Mouse (Mus musculus) intestine, embryonic 14.5 days (tissue): ENCODE data around the gene Olfr777. TPM values are rescaled to one million over a fixed set of nuclear protein-coding genes. Genes with fewer than 3 reads are reported as not detected.
"Not testable (repeated sequence)": the region's sequence is repeated elsewhere in the genome, so short reads cannot be mapped to it uniquely, and the experiment has no call there.

Source experiments
- ATAC-seq: fragments of 200-750 bp; cut with Nextera tagmentation; replicated peaks from 2 replicates; pipeline ENCODE4 v1.8.0; 2017; ENCODE audit warnings: low read depth, moderate number of reproducible peaks, moderate TSS enrichment, moderate library complexity; ENCODE audit not compliant: low FRiP score, low TSS enrichment
- DNase-seq: peaks from one replicate; pipeline ENCODE4 v3.0.0-alpha.2; 2018; ENCODE audit warnings: low spot score
- H3K27ac ChIP-seq: fragments of 300-500 bp; sonication (generic); 2 replicates; pipeline ENCODE4 v1.5.1; 2014; ENCODE audit warnings: low read depth, mild to moderate bottlenecking, control low read depth
- H3K27me3 ChIP-seq: fragments of 300-500 bp; sonication (generic); replicated peaks from 2 replicates; pipeline ENCODE4 v1.6.1; 2014; ENCODE audit warnings: low read length, control low read depth; ENCODE audit not compliant: control insufficient read depth, insufficient read depth
- H3K36me3 ChIP-seq: fragments of 300-500 bp; sonication (generic); 2 replicates; pipeline ENCODE4 v1.6.1; 2014; ENCODE audit warnings: low read length, control low read depth; ENCODE audit not compliant: control insufficient read depth, insufficient read depth
- H3K4me1 ChIP-seq: fragments of 300-500 bp; sonication (generic); replicated peaks from 2 replicates; pipeline ENCODE4 v1.6.1; 2014; ENCODE audit warnings: low read length, control low read depth, mixed read lengths; ENCODE audit not compliant: control insufficient read depth, insufficient read depth
- H3K4me2 ChIP-seq: fragments of 300-500 bp; sonication (generic); 2 replicates; pipeline ENCODE4 v1.6.1; 2014; ENCODE audit warnings: low read length
- H3K4me3 ChIP-seq: fragments of 300-500 bp; sonication (generic); 2 replicates; pipeline ENCODE4 v1.5.1; 2014; ENCODE audit warnings: low read depth, low read length, control low read depth, mixed read lengths
- H3K9ac ChIP-seq: fragments of 300-500 bp; sonication (generic); 2 replicates; pipeline ENCODE4 v1.6.1; 2014; ENCODE audit warnings: mild to moderate bottlenecking, low read length
- H3K9me3 ChIP-seq: fragments of 300-500 bp; sonication (generic); 2 replicates; pipeline ENCODE4 v1.6.1; 2016; ENCODE audit warnings: low read length, control low read depth; ENCODE audit not compliant: control insufficient read depth
- WGBS: fragments of 180-500 bp; shearing (Covaris S2); extraction: QIAGEN DNeasy Blood & Tissue Kit; methylation state at CpG from one replicate; pipeline ENCODE4 v1.1.7; 2014; 5-methylcytosine and 5-hydroxymethylcytosine counted together
- polyA plus RNA-seq: library from polyadenylated mRNA; unstranded; fragments of >200 nt; fragmentation: Nextera tagmentation; extraction: Ambion mirVana; gene quantifications from 2 replicates; pipeline ENCODE4 v1.2.1, GENCODE M21; 2014

Olfr777 gene
- not detected in 2 replicates for polyA plus RNA-seq

- ATAC-seq, result no peak
- Histone ChIP-seq H3K27me3 (no peaks in the 10 kb centered on the region), H3K9ac (no peak within 1 kb of the TSS), H3K27ac (no peak within 1 kb of the TSS), H3K36me3 (no peaks in the 10 kb centered on the region), H3K9me3 (no peaks in the 10 kb centered on the region), H3K4me3 (no peak within 1 kb of the TSS), H3K4me2 (no peak within 1 kb of the TSS), H3K4me1 (no peaks in the 10 kb centered on the region)
- DNase-seq, result no peak
- WGBS, result 88% methylated on average over 2 of the region's 2 CpGs
These were observed at the start of gene Olfr777 for GRCm38 (mm10) chr10:129271081-129271535. TSS of gene Olfr777 (minus strand) at chr10:129271485.

GRCm38 (mm10) chr10:129317817-129318216, 46.5 kb upstream of the Olfr777 start, which contains the start of gene Olfr780:
TSS of gene Olfr780 (plus strand) at chr10:129318117.
- no peak within 1 kb of the TSS for H3K4me3 ChIP-seq
- no peaks in the 10 kb centered on the region for H3K27me3 ChIP-seq
- no peaks in the 10 kb centered on the region for H3K36me3 ChIP-seq
- H3K9me3 ChIP-seq, result no peaks in the 10 kb centered on the region
- DNase-seq (no peak), ATAC-seq (no peak)
- no peak within 1 kb of the TSS for H3K9ac ChIP-seq
- no peak within 1 kb of the TSS for H3K27ac ChIP-seq
- 84% methylated on average over 3 of the region's 3 CpGs for WGBS
- no peaks in the 10 kb centered on the region for H3K4me1 ChIP-seq
- no peak within 1 kb of the TSS for H3K4me2 ChIP-seq

- ATAC-seq, H3K9ac ChIP-seq, H3K4me3 ChIP-seq, H3K4me1 ChIP-seq, H3K27me3 ChIP-seq, H3K9me3 ChIP-seq, H3K4me2 ChIP-seq, H3K36me3 ChIP-seq, DNase-seq, H3K27ac ChIP-seq: not testable (repeated sequence)
- no CpG with 5 or more reads among the region's 1 CpGs for WGBS
These were observed 42.2 kb upstream of the Olfr777 start for GRCm38 (mm10) chr10:129313521-129313920.

GRCm38 (mm10) chr10:129312973-129313372, 41.7 kb upstream of the Olfr777 start:
- not testable (repeated sequence) for H3K9me3 ChIP-seq, H3K4me2 ChIP-seq, ATAC-seq, H3K9ac ChIP-seq, H3K27me3 ChIP-seq, DNase-seq, H3K27ac ChIP-seq, H3K4me1 ChIP-seq, H3K36me3 ChIP-seq, H3K4me3 ChIP-seq
- WGBS, result 30% methylated on average over 1 of the region's 1 CpGs

GRCm38 (mm10) chr10:129258827-129259226, 12.5 kb downstream of the Olfr777 start, which contains the start of gene Olfr776:
TSS of gene Olfr776 (plus strand) at chr10:129259127.
- no peaks in the 10 kb centered on the region for H3K27me3 ChIP-seq
- H3K36me3 ChIP-seq, result no peaks in the 10 kb centered on the region
- ATAC-seq (no peak), DNase-seq (no peak)
- H3K27ac ChIP-seq, result no peak within 1 kb of the TSS
- H3K4me3 ChIP-seq, result no peak within 1 kb of the TSS
- H3K9ac ChIP-seq, result no peak within 1 kb of the TSS
- H3K9me3 ChIP-seq, result no peaks in the 10 kb centered on the region
- H3K4me1 ChIP-seq, result no peaks in the 10 kb centered on the region
- no peak within 1 kb of the TSS for H3K4me2 ChIP-seq

GRCm38 (mm10) chr10:129248112-129248511, 23.2 kb downstream of the Olfr777 start, which contains the start of gene Olfr775:
TSS of gene Olfr775 (plus strand) at chr10:129248412.
- no peak within 1 kb of the TSS for H3K9ac ChIP-seq
- no peaks in the 10 kb centered on the region for H3K27me3 ChIP-seq
- H3K9me3 ChIP-seq, result no peaks in the 10 kb centered on the region
- H3K4me3 ChIP-seq, result no peak within 1 kb of the TSS
- 69% methylated on average over 3 of the region's 3 CpGs for WGBS
- no peaks in the 10 kb centered on the region for H3K36me3 ChIP-seq
- H3K27ac ChIP-seq, result no peak within 1 kb of the TSS
- DNase-seq (no peak), ATAC-seq (no peak)
- no peak within 1 kb of the TSS for H3K4me2 ChIP-seq
- no peaks in the 10 kb centered on the region for H3K4me1 ChIP-seq

- DNase-seq, result no peak
- no peak within 1 kb of the TSS for H3K4me3 ChIP-seq
- H3K4me1 ChIP-seq, result no peaks in the 10 kb centered on the region
- no peaks in the 10 kb centered on the region for H3K36me3 ChIP-seq
- no peak for ATAC-seq
- no peaks in the 10 kb centered on the region for H3K27me3 ChIP-seq
- 72% methylated on average over 2 of the region's 2 CpGs for WGBS
- no peaks in the 10 kb centered on the region for H3K9me3 ChIP-seq
- H3K9ac ChIP-seq, result no peak within 1 kb of the TSS
- no peak within 1 kb of the TSS for H3K4me2 ChIP-seq
- H3K27ac ChIP-seq, result no peak within 1 kb of the TSS
These were observed 35.4 kb downstream of the Olfr777 start, which contains the start of gene Olfr774 for GRCm38 (mm10) chr10:129235904-129236303. TSS of gene Olfr774 (plus strand) at chr10:129236204.

- DNase-seq (no peak), ATAC-seq (no peak)
- Histone ChIP-seq H3K9ac (no peak overlapping the region), H3K27me3 (no peaks in the 10 kb centered on the region), H3K4me2 (no peak overlapping the region), H3K4me1 (no peaks in the 10 kb centered on the region), H3K9me3 (no peaks in the 10 kb centered on the region), H3K27ac (no peak overlapping the region), H3K36me3 (no peaks in the 10 kb centered on the region), H3K4me3 (no peak overlapping the region)
- 88% methylated on average over 1 of the region's 1 CpGs for WGBS
These were observed 40.5 kb downstream of the Olfr777 start for GRCm38 (mm10) chr10:129230737-129231136.
